15 mouse cellular contexts compared by ENCODE assay signal in the genomic region with DNA sequence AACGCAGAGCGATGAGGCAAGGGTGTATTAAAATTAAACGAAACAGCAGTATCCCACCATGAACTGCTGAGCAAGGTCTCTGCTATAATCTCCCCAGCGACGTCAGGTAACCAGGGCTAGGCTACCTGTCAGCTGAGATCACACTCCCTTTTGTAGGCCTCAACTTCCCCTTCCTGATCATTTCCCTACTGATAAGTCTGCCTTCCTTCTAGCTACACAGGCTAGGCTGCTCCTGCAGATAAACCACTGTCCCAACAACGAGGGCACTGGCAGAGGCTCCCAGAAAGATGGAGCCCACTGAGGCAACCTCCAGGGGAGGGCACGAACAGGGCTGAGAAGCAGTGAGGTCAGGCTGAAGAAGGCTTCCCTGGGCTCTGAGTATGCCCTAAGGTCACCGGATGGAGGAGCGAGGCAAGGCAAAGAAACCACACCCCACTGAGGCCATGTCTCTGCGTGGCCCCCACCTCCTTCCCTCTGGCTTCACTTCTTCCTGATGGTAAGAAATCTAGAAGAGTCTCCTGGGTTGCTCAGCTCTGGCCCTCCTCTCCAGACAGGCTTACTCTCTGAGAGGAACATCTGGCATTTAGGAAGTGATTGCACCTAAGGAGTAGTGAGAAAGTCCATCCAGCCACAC. TPM values are rescaled to one million over a fixed set of nuclear protein-coding genes. Genes with fewer than 3 reads are reported as not detected.
DNase-seq lines count a peak whose midpoint lies in the region; ATAC-seq and TF ChIP-seq lines count a peak whose summit lies in the region.
"Had no signal": no experiment of that assay in that cellular context is flagged by ENCODE, and none has a peak within 500 bp of the region (broad histone marks: within the 10 kb centered on the region; RNA-seq: fewer than 3 reads in every experiment).

No protein-coding gene starts in this region.

- H3K9me3 ChIP-seq in liver, embryonic 15.5 days (replicated peaks) = no peaks in the 10 kb centered on the region
- H3K9me3 ChIP-seq: embryonic facial prominence, embryonic 12.5 days; midbrain, embryonic 15.5 days; neural tube, embryonic 15.5 days had no signal

- no peaks in the 10 kb centered on the region; the same call in 1 of the 2 replicates for H3K36me3 ChIP-seq in spleen, adult 2 months (ENCODE audit: control insufficient read depth, insufficient read depth, low read length)
- H3K36me3 ChIP-seq in liver, embryonic 15.5 days (replicated peaks) = no peaks in the 10 kb centered on the region
- H3K36me3 ChIP-seq: embryonic facial prominence, embryonic 12.5 days; midbrain, embryonic 15.5 days; neural tube, embryonic 15.5 days had no signal

- H3K4me1 ChIP-seq in spleen, adult 2 months (ENCODE audit: control insufficient read depth, insufficient read depth, insufficient read length) = peaks cover 27% of the 10 kb centered on the region; the same call in 1 of the 2 replicates
- H3K4me1 ChIP-seq in bone marrow, adult 2 months (ENCODE audit: control insufficient read depth, insufficient read depth, low read length) = peaks cover 17% of the 10 kb centered on the region
- peaks cover 23% of the 10 kb centered on the region; the same call in 1 of the 2 replicates for H3K4me1 ChIP-seq in liver, embryonic 15.5 days (replicated peaks)

- H3K4me3 ChIP-seq in spleen, adult 2 months (ENCODE audit: extremely low read depth, insufficient read depth, insufficient read length) = no peak overlapping the region
- no peak overlapping the region for H3K4me3 ChIP-seq in bone marrow, adult 2 months (replicated peaks; ENCODE audit: control insufficient read depth, low read depth, low read length)
- H3K4me3 ChIP-seq in liver, embryonic 15.5 days (replicated peaks) = no peak overlapping the region
- H3K4me3 ChIP-seq: embryonic facial prominence, embryonic 12.5 days; heart, adult 2 months; midbrain, embryonic 15.5 days; neural tube, embryonic 15.5 days had no signal

- TF ChIP-seq CTCF in spleen, adult 2 months (IDR thresholded peaks at IDR 0.05; ENCODE audit: extremely low read depth, insufficient read depth, insufficient read length, insufficient replicate concordance) = no peak
- TF ChIP-seq CTCF in bone marrow, adult 2 months (IDR thresholded peaks at IDR 0.05; ENCODE audit: control insufficient read depth, insufficient read depth, low read length) = no peak

- DNase-seq in spleen, adult 2 months (ENCODE audit: low read depth in 1 of 2, low spot score in 2 of 2) = no peak
- no peak for DNase-seq in spleen, adult 18-20 months
- DNase-seq in lung, postnatal 14 days = no peak
- DNase-seq in embryo, embryonic 11 days = no peak
- no peak for DNase-seq in cerebellum, adult 18-20 months
- DNase-seq: cerebellum, adult 9-10 months; heart, adult 2 months; lung, embryonic 14.5 days had no signal

- H3K9ac ChIP-seq in liver, embryonic 15.5 days = no peak overlapping the region
- H3K9ac ChIP-seq: embryonic facial prominence, embryonic 12.5 days; lung, embryonic 14.5 days; midbrain, embryonic 15.5 days; neural tube, embryonic 15.5 days had no signal

- no peak for ATAC-seq in liver, embryonic 15.5 days (ENCODE audit: insufficient read depth)
- 0 out of 2 replicates have a peak, but pooled peaks have one; percentile 15 for ATAC-seq in neutrophil, adult 5-6 weeks (ENCODE audit: extremely low read depth, insufficient number of reproducible peaks, low FRiP score, poor library complexity, severe bottlenecking)
- ATAC-seq: midbrain, embryonic 15.5 days had no signal

- TF ChIP-seq POLR2A in spleen, adult 2 months (IDR thresholded peaks at IDR 0.05; ENCODE audit: low read depth, low read length) = no peak
- TF ChIP-seq POLR2A in bone marrow, adult 2 months (IDR thresholded peaks at IDR 0.05; ENCODE audit: borderline replicate concordance, control insufficient read depth, low read depth, low read length) = no peak

- peak overlapping the region; percentile 70 for H3K27ac ChIP-seq in spleen, adult 2 months (ENCODE audit: insufficient read depth, low read length)
- H3K27ac ChIP-seq in bone marrow, adult 2 months (ENCODE audit: control insufficient read depth, insufficient read depth, low read depth, low read length, poor library complexity) = peak overlapping the region; percentile 13
- H3K27ac ChIP-seq in liver, embryonic 15.5 days (replicated peaks) = no peak overlapping the region
- H3K27ac ChIP-seq: embryonic facial prominence, embryonic 12.5 days; heart, adult 2 months; kidney, postnatal 0 days; midbrain, embryonic 15.5 days; neural tube, embryonic 15.5 days had no signal

- WGBS in spleen, adult 2 months = 32% methylated on average over 10 of the region's 10 CpGs
- WGBS in bone marrow, adult 2 months = 15% methylated on average over 10 of the region's 10 CpGs
- WGBS in liver, embryonic 15.5 days (ENCODE audit: insufficient replicate concordance) = 30% methylated on average over 10 of the region's 10 CpGs

- H3K4me2 ChIP-seq in liver, embryonic 15.5 days = 0 out of 2 replicates have a peak overlapping the region, but pooled peaks have one; percentile 13
- H3K4me2 ChIP-seq: embryonic facial prominence, embryonic 12.5 days; lung, embryonic 14.5 days; midbrain, embryonic 15.5 days; neural tube, embryonic 15.5 days had no signal

- no peaks in the 10 kb centered on the region for H3K27me3 ChIP-seq in spleen, adult 2 months (ENCODE audit: control insufficient read depth, insufficient read depth, low read length)
- H3K27me3 ChIP-seq in liver, embryonic 15.5 days = no peaks in the 10 kb centered on the region
- H3K27me3 ChIP-seq: embryonic facial prominence, embryonic 12.5 days; midbrain, embryonic 15.5 days; neural tube, embryonic 15.5 days had no signal

RNA-seq across cellular contexts. Expression of a gene that starts 9.7 kb away (rescaled TPM):
- polyA plus RNA-seq in spleen, adult 2 months (2012; rRNA removed) = 15.2 and 16.0 TPM in 2 replicates
- 6.6 and 12.2 TPM in 2 replicates for polyA plus RNA-seq in bone marrow, adult 2 months (2011; ENCODE audit: insufficient read depth, insufficient read length, low replicate concordance, missing spikeins)
- 11.1 and 12.0 TPM in 2 replicates for polyA plus RNA-seq in liver, embryonic 15.5 days (2015; fragmentation: Nextera tagmentation; extraction: Ambion mirVana)
- 31.5 and 44.2 TPM in 2 replicates for total RNA-seq in neutrophil, adult 5-6 weeks (2017)

RNA-seq across cellular contexts. Expression of a gene that starts 41.2 kb away (rescaled TPM):
- 53.1 and 69.6 TPM in 2 replicates for polyA plus RNA-seq in spleen, adult 2 months (2012; rRNA removed)
- 31.4 and 40.7 TPM in 2 replicates for polyA plus RNA-seq in bone marrow, adult 2 months (2011; ENCODE audit: insufficient read depth, insufficient read length, low replicate concordance, missing spikeins)
- 17.3 and 20.0 TPM in 2 replicates for polyA plus RNA-seq in liver, embryonic 15.5 days (2015; fragmentation: Nextera tagmentation; extraction: Ambion mirVana)
- 78.6 and 82.3 TPM in 2 replicates for total RNA-seq in neutrophil, adult 5-6 weeks (2017)
